Mouse (Mus musculus): ENCODE results near the gene 6430548M08Rik.

DNA sequence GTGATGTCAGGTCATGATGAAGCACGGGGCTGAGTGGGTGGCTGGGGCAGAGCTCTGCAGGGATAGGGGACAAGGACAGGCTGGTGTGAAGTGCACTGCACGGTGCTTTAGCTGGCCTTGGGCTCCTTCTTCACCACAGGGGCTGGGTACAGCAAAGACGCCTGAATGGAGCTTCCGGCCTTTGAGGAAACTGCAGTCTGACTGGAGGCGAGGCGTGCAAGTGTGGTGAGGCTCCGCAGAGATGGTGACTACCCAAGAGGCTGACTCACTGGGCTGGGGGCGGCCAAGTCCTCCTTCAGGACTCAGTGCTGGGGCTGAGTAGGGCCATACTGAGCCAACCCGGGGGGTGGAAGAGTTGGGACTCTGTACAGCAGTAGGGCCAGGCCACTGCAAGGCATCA lies 92.0 kb downstream of the 6430548M08Rik start:
- no peak for TF ChIP-seq GATA1 (IDR thresholded peaks at IDR 0.05; ENCODE audit: borderline replicate concordance, low read length)
- TF ChIP-seq FLI1 (IDR thresholded peaks at IDR 0.05; ENCODE audit: low read length), result no peak
